Mouse (Mus musculus) liver, adult 2 months (tissue): ENCODE measurements around the gene Frmd4a.

ENCODE experiments used
- CTCF ChIP-seq: fragments of 200-500 bp; IDR thresholded peaks from 2 replicates; pipeline ENCODE4 v1.5.1; 2011; ENCODE audit warnings: low read depth, low read length, control low read depth
- POLR2A ChIP-seq: fragments of 200-500 bp; IDR thresholded peaks from 2 replicates; pipeline ENCODE4 v1.6.1; 2011; ENCODE audit warnings: low read length, control low read depth; ENCODE audit not compliant: insufficient read depth; ENCODE audit errors: extremely low read depth

DNA sequence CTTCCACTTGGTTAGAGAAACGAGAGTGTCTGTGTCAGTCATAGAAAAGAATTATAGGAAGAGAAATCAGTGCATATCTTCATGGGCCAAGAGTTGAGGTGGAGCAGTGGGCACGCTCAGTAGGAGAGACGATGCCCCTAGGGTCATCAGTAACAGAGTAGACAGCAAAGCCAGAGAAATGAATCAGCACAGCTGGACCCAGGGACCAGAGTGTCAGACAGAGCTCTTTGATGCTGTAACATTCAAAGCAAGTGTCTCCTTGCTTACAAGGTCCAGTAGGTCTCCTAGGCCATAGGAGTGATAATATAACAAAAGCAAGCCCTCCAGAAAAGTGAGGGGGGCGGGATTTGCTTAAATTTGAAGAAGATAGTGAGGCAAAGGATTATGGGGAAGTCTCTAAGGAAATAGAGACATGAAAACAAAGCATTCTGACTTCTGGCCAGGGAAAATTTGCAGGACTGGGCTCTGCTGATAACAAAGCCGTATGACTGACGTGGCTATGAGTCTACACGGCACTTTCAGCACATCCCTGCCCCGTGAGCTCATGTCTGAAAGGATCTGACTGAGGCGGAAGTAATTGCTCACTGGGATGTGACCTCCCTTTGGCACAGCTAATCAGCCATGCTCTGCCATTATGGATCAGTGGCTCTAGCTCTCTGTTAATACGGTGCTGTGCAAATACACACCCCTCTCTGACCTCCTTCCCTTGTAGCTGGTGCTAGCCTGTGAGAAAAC lies 243.0 kb downstream of the Frmd4a start:
- TF ChIP-seq CTCF: no peak
- no peak for TF ChIP-seq POLR2A
